Mouse (Mus musculus) thymus, postnatal 25 days (tissue): ENCODE results near the gene Prkce.

Source experiments
- DNase-seq: peaks from one replicate; pipeline ENCODE4 v3.0.0; 2022

Gene Prkce

GRCm38 (mm10) chr17:86183788-86184187, 16.2 kb downstream of the Prkce start:
- no peak for DNase-seq

GRCm38 (mm10) chr17:86184552-86185209, 17.1 kb downstream of the Prkce start:
- no peak for DNase-seq

- no peak for DNase-seq
Measured at GRCm38 (mm10) chr17:86185584-86185983, 18.0 kb downstream of the Prkce start.

GRCm38 (mm10) chr17:86187777-86188176, 20.2 kb downstream of the Prkce start:
- DNase-seq: no peak

- no peak for DNase-seq
Measured at GRCm38 (mm10) chr17:86193979-86194378, 26.4 kb downstream of the Prkce start.

- DNase-seq: no peak
Measured at GRCm38 (mm10) chr17:86194921-86195320, 27.3 kb downstream of the Prkce start.

- no peak for DNase-seq
Measured at GRCm38 (mm10) chr17:86198496-86199465, 31.2 kb downstream of the Prkce start.

- DNase-seq: no peak
Measured at GRCm38 (mm10) chr17:86201981-86202380, 34.4 kb downstream of the Prkce start.

GRCm38 (mm10) chr17:86202972-86203371, 35.4 kb downstream of the Prkce start:
- no peak for DNase-seq

- no peak for DNase-seq
Measured at GRCm38 (mm10) chr17:86203531-86204450, 36.2 kb downstream of the Prkce start.

- no peak for DNase-seq
Measured at GRCm38 (mm10) chr17:86206289-86206688, 38.7 kb downstream of the Prkce start.

GRCm38 (mm10) chr17:86208057-86208820, 40.7 kb downstream of the Prkce start:
- no peak for DNase-seq

- DNase-seq: no peak
Measured at GRCm38 (mm10) chr17:86208821-86209186, 41.2 kb downstream of the Prkce start.

GRCm38 (mm10) chr17:86209680-86210251, 42.2 kb downstream of the Prkce start:
- no peak for DNase-seq

GRCm38 (mm10) chr17:86212204-86212603, 44.6 kb downstream of the Prkce start:
- no peak for DNase-seq

- DNase-seq: no peak
Measured at GRCm38 (mm10) chr17:86214285-86214684, 46.7 kb downstream of the Prkce start.

GRCm38 (mm10) chr17:86214741-86215140, 47.2 kb downstream of the Prkce start:
- no peak for DNase-seq

GRCm38 (mm10) chr17:86215771-86216170, 48.2 kb downstream of the Prkce start:
- DNase-seq: peak; percentile 62

GRCm38 (mm10) chr17:86217468-86217867, 49.9 kb downstream of the Prkce start:
- DNase-seq: no peak

- DNase-seq: no peak
Measured at GRCm38 (mm10) chr17:86218553-86218952, 51.0 kb downstream of the Prkce start.

GRCm38 (mm10) chr17:86225488-86226186, 58.1 kb downstream of the Prkce start:
- no peak for DNase-seq
